12 mouse cellular contexts compared by ENCODE assay signal in genomic region chr15:81277928-81278327, GRCm38 (mm10). TPM values are rescaled to one million over a fixed set of nuclear protein-coding genes. Genes with fewer than 3 reads are reported as not detected.
DNase-seq lines count a peak whose midpoint lies in the region; ATAC-seq and TF ChIP-seq lines count a peak whose summit lies in the region.
"Had no signal": no experiment of that assay in that cellular context is flagged by ENCODE, and none has a peak within 500 bp of the region (broad histone marks: within the 10 kb centered on the region; RNA-seq: fewer than 3 reads in every experiment).

No protein-coding gene starts in this region.

- H3K27ac ChIP-seq in liver, postnatal 0 days (ENCODE audit: low read depth): no peak overlapping the region
- H3K27ac ChIP-seq in hindbrain, embryonic 11.5 days (ENCODE audit: low read depth, low read length): peak overlapping the region; percentile 39; the same call in 1 of the 2 replicates
- H3K27ac ChIP-seq in midbrain, embryonic 10.5 days (replicated peaks): peak overlapping the region; percentile 46; the same call in 1 of the 2 replicates
- H3K27ac ChIP-seq in stomach, postnatal 0 days (replicated peaks): no peak overlapping the region

- TF ChIP-seq CTCF in liver, postnatal 0 days (IDR thresholded peaks at IDR 0.05; ENCODE audit: low read depth): no peak
- no peak for TF ChIP-seq CTCF in stomach, postnatal 0 days (IDR thresholded peaks at IDR 0.05; ENCODE audit: low read depth)

- no peaks in the 10 kb centered on the region for H3K36me3 ChIP-seq in liver, postnatal 0 days (replicated peaks; ENCODE audit: insufficient read depth, low read length)
- no peaks in the 10 kb centered on the region for H3K36me3 ChIP-seq in hindbrain, embryonic 11.5 days (ENCODE audit: control insufficient read depth, insufficient read depth, low read length)
- H3K36me3 ChIP-seq in midbrain, embryonic 10.5 days: no peaks in the 10 kb centered on the region
- no peaks in the 10 kb centered on the region for H3K36me3 ChIP-seq in stomach, postnatal 0 days (ENCODE audit: control insufficient read depth, insufficient read depth, low read length)

- no peaks in the 10 kb centered on the region for H3K9me3 ChIP-seq in liver, postnatal 0 days (ENCODE audit: low read length)
- H3K9me3 ChIP-seq in hindbrain, embryonic 11.5 days (ENCODE audit: control insufficient read depth, low read length): no peaks in the 10 kb centered on the region
- H3K9me3 ChIP-seq in midbrain, embryonic 10.5 days (replicated peaks): no peaks in the 10 kb centered on the region
- no peaks in the 10 kb centered on the region for H3K9me3 ChIP-seq in stomach, postnatal 0 days (ENCODE audit: control insufficient read depth, low read length)

- peak; percentile 27; the same call in 1 of the 2 replicates for ATAC-seq in liver, postnatal 0 days
- peak; percentile 85 for ATAC-seq in hindbrain, embryonic 11.5 days (ENCODE audit: low FRiP score)
- 0 out of 2 replicates have a peak, but pooled peaks have one; percentile 40 for ATAC-seq in stomach, postnatal 0 days (ENCODE audit: low FRiP score, low TSS enrichment)

- intact Hi-C loops in left cerebral cortex, postnatal 14 days (cut with DNase I): no loop called here

- no peak for DNase-seq in liver, postnatal 0 days
- no peak for DNase-seq in liver
- peak; percentile 44 for DNase-seq in hindbrain, embryonic 11.5 days (ENCODE audit: low spot score)
- peak; percentile 42 for DNase-seq in midbrain, embryonic 10.5 days (ENCODE audit: low spot score)
- DNase-seq in stomach, postnatal 0 days (ENCODE audit: low spot score): no peak
- DNase-seq in lung, postnatal 10 days: no peak
- no peak for DNase-seq in left cerebral cortex, postnatal 14 days (ENCODE audit: low spot score in 2 of 2)
- DNase-seq in heart, adult 18-20 months: no peak
- DNase-seq: cerebellum, adult 8-10 months; gastrocnemius, postnatal 10 days; left cerebral cortex, postnatal 4 days had no signal

- H3K9ac ChIP-seq in liver, postnatal 0 days (replicated peaks): no peak overlapping the region
- H3K9ac ChIP-seq in hindbrain, embryonic 11.5 days (ENCODE audit: low read depth, low read length): no peak overlapping the region
- H3K9ac ChIP-seq in stomach, postnatal 0 days (ENCODE audit: low read length): no peak overlapping the region

- H3K4me3 ChIP-seq in liver, postnatal 0 days (ENCODE audit: low read depth, low read length): no peak overlapping the region
- H3K4me3 ChIP-seq in hindbrain, embryonic 11.5 days (ENCODE audit: low read depth, low read length): no peak overlapping the region
- H3K4me3 ChIP-seq in midbrain, embryonic 10.5 days: no peak overlapping the region
- no peak overlapping the region for H3K4me3 ChIP-seq in stomach, postnatal 0 days (ENCODE audit: low read depth, low read length)

- H3K4me2 ChIP-seq in liver, postnatal 0 days (ENCODE audit: low read depth, low read length): no peak overlapping the region
- H3K4me2 ChIP-seq in hindbrain, embryonic 11.5 days (replicated peaks; ENCODE audit: low read depth, low read length): no peak overlapping the region
- no peak overlapping the region for H3K4me2 ChIP-seq in stomach, postnatal 0 days (replicated peaks; ENCODE audit: low read depth)

- no peak for TF ChIP-seq EP300 in liver, postnatal 0 days (IDR thresholded peaks at IDR 0.05; ENCODE audit: low read depth)
- no peak for TF ChIP-seq EP300 in stomach, postnatal 0 days (optimal IDR thresholded peaks at IDR 0.05)

- peaks cover 9% of the 10 kb centered on the region for H3K4me1 ChIP-seq in liver, postnatal 0 days (ENCODE audit: insufficient read depth)
- H3K4me1 ChIP-seq in hindbrain, embryonic 11.5 days (replicated peaks; ENCODE audit: control insufficient read depth, insufficient read depth, low read length): no peaks in the 10 kb centered on the region
- peaks cover 28% of the 10 kb centered on the region for H3K4me1 ChIP-seq in midbrain, embryonic 10.5 days
- no peaks in the 10 kb centered on the region for H3K4me1 ChIP-seq in stomach, postnatal 0 days (replicated peaks; ENCODE audit: control insufficient read depth, insufficient read depth)

- 41% methylated on average over 11 of the region's 11 CpGs for WGBS in liver, postnatal 0 days (ENCODE audit: insufficient replicate concordance)
- WGBS in hindbrain, embryonic 11.5 days: 8% methylated on average over 9 of the region's 11 CpGs
- 14% methylated on average over 11 of the region's 11 CpGs for WGBS in midbrain, embryonic 10.5 days
- 39% methylated on average over 11 of the region's 11 CpGs for WGBS in stomach, postnatal 0 days

- H3K27me3 ChIP-seq in liver, postnatal 0 days (ENCODE audit: insufficient read depth, low read length): no peaks in the 10 kb centered on the region
- no peaks in the 10 kb centered on the region for H3K27me3 ChIP-seq in hindbrain, embryonic 11.5 days (ENCODE audit: control insufficient read depth, insufficient read depth, low read length)
- H3K27me3 ChIP-seq in midbrain, embryonic 10.5 days (ENCODE audit: low read depth, poor library complexity, severe bottlenecking): peaks cover 16% of the 10 kb centered on the region; the same call in 1 of the 2 replicates
- no peaks in the 10 kb centered on the region for H3K27me3 ChIP-seq in stomach, postnatal 0 days (ENCODE audit: control insufficient read depth, insufficient read depth, low read length)

RNA-seq across cellular contexts. Expression of gene Mchr1, which starts 42.6 kb away (rescaled TPM):
- polyA plus RNA-seq in liver, postnatal 0 days (2015; fragmentation: Nextera tagmentation; extraction: Ambion mirVana): 0.12 and 0.17 TPM in 2 replicates
- 0.09 and 0.59 TPM in 2 replicates for polyA plus RNA-seq in hindbrain, embryonic 11.5 days (2014; fragmentation: Nextera tagmentation; extraction: Ambion mirVana)
- 0.43 and 1.0 TPM in 2 replicates for polyA plus RNA-seq in midbrain, embryonic 10.5 days (2016; fragmentation: Nextera tagmentation; extraction: Ambion mirVana)
- 3.0 and 4.9 TPM in 2 replicates for polyA plus RNA-seq in stomach, postnatal 0 days (2015; fragmentation: Nextera tagmentation; extraction: Ambion mirVana)
- total RNA-seq in left cerebral cortex, postnatal 14 days (2021): 10 to 100 TPM; 20.9 to 21.0 TPM
- not detected for total RNA-seq in heart, adult 18-20 months (2021)
- total RNA-seq: hematopoietic stem cell, adult 5-6 weeks had no signal

Comparison
In these comparisons a context has a peak if more than half of its experiments do, and no peak if none do; other contexts are left out.
1. ATAC-seq: peak in every context shown above with its lines; median percentile 85 in hindbrain, embryonic 11.5 days; 40 in stomach, postnatal 0 days; 27 in liver, postnatal 0 days.
2. DNase-seq: peak in hindbrain, embryonic 11.5 days (single experiment) and midbrain, embryonic 10.5 days (single experiment); none in liver, postnatal 0 days (single experiment), liver (single experiment), stomach, postnatal 0 days (single experiment), lung, postnatal 10 days (single experiment), left cerebral cortex, postnatal 14 days (0 of 2) and heart, adult 18-20 months (0 of 2).
3. H3K27ac ChIP-seq: peak in hindbrain, embryonic 11.5 days (single experiment) and midbrain, embryonic 10.5 days (single experiment); none in liver, postnatal 0 days (single experiment) and stomach, postnatal 0 days (single experiment).